Mouse (Mus musculus): ENCODE data around the gene Dqx1. TPM values are rescaled to one million over a fixed set of nuclear protein-coding genes. Genes with fewer than 3 reads are reported as not detected.
A peak's percentile ranks its signal among the peaks of the same experiment; 100 is the strongest.

The Dqx1 gene
- 0.25 and 0.84 TPM in 2 replicates for polyA plus RNA-seq (2011; ENCODE audit: insufficient read length, low read depth, missing spikeins)

GRCm38 (mm10) chr6:83057790-83058189 lies at the start of gene Dqx1:
Gene Dqx1 (plus strand): TSS chr6:83057844.
- Histone ChIP-seq H3K4me1 (ENCODE audit: control insufficient read depth, insufficient read depth, low read length) (peaks cover 5% of the 10 kb centered on the region), H3K4me3 (ENCODE audit: insufficient read depth, low read length) (no peak within 1 kb of the TSS), H3K27ac (ENCODE audit: insufficient read depth, low read length) (no peak within 1 kb of the TSS)
- TF ChIP-seq CTCF (IDR thresholded peaks at IDR 0.05; ENCODE audit: borderline replicate concordance, insufficient read depth, low read length) (no peak), POLR2A (IDR thresholded peaks at IDR 0.05; ENCODE audit: low read depth, low read length) (no peak)

- no peak overlapping the region for H3K27ac ChIP-seq (ENCODE audit: insufficient read depth, low read length)
- H3K4me3 ChIP-seq (ENCODE audit: insufficient read depth, low read length): no peak overlapping the region
- no peak for TF ChIP-seq CTCF (IDR thresholded peaks at IDR 0.05; ENCODE audit: borderline replicate concordance, insufficient read depth, low read length)
These were observed 49.0 kb upstream of the Dqx1 start for GRCm38 (mm10) chr6:83008659-83009058.

GRCm38 (mm10) chr6:83010010-83010409 lies 47.6 kb upstream of the Dqx1 start:
- no peak overlapping the region for H3K4me3 ChIP-seq (ENCODE audit: insufficient read depth, low read length)
- H3K4me1 ChIP-seq (ENCODE audit: control insufficient read depth, insufficient read depth, low read length): peaks cover 9% of the 10 kb centered on the region
- no peak overlapping the region for H3K27ac ChIP-seq (ENCODE audit: insufficient read depth, low read length)
- TF ChIP-seq POLR2A (IDR thresholded peaks at IDR 0.05; ENCODE audit: low read depth, low read length) (no peak), CTCF (IDR thresholded peaks at IDR 0.05; ENCODE audit: borderline replicate concordance, insufficient read depth, low read length) (no peak)

More at GRCm38 (mm10) chr6:83008659-83009058, 49.0 kb upstream of the Dqx1 start:
- H3K4me1 ChIP-seq (ENCODE audit: control insufficient read depth, insufficient read depth, low read length): peaks cover 4% of the 10 kb centered on the region; the same call in 1 of the 2 replicates

DNA sequence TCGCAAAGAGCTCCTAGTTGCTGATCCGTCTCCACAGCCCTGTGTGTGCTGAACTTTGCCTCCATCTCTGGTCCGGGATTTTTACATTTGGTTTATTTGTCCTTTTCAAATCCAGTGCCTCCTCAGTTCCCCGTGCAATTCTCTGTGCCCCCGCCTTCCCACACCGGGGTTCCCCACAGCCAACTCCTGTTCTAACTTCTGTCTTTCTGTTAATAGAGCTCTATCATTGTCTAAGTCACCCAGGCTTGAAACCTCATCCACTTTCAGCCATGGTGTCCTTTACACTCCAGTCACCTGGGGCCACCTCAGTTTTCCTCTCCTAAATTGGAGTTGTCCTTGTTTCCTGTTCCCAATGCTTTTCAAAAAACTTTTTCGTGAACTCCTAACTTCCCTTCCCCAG lies 46.4 kb upstream of the Dqx1 start:
- Histone ChIP-seq H3K27ac (ENCODE audit: insufficient read depth, low read length) (no peak overlapping the region), H3K4me1 (ENCODE audit: control insufficient read depth, insufficient read depth, low read length) (peaks cover 9% of the 10 kb centered on the region), H3K4me3 (ENCODE audit: insufficient read depth, low read length) (no peak overlapping the region)
- TF ChIP-seq CTCF (IDR thresholded peaks at IDR 0.05; ENCODE audit: borderline replicate concordance, insufficient read depth, low read length): no peak
- TF ChIP-seq POLR2A (IDR thresholded peaks at IDR 0.05; ENCODE audit: low read depth, low read length): no peak

DNA sequence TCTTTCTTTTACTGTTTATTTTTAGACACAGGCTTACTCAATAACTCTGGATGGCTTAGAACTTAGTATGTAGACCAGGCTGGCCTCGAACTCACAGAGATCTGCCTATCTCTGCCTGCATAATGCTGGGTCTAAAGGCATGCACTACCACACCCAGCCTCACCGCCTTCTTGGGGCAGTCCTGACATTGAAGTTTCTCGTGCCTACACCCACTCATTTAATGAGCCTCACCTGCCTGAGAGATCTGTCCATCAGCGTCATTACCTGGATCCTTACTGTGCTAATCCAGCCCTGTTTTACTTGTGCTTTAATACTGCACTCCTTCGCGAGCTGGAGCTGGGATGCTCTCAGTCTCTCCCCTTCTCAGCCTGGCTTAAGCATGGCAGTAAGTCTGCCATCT lies 45.9 kb upstream of the Dqx1 start:
- TF ChIP-seq POLR2A (IDR thresholded peaks at IDR 0.05; ENCODE audit: low read depth, low read length) (no peak), CTCF (IDR thresholded peaks at IDR 0.05; ENCODE audit: borderline replicate concordance, insufficient read depth, low read length) (no peak)
- H3K27ac ChIP-seq (ENCODE audit: insufficient read depth, low read length): no peak overlapping the region

DNA sequence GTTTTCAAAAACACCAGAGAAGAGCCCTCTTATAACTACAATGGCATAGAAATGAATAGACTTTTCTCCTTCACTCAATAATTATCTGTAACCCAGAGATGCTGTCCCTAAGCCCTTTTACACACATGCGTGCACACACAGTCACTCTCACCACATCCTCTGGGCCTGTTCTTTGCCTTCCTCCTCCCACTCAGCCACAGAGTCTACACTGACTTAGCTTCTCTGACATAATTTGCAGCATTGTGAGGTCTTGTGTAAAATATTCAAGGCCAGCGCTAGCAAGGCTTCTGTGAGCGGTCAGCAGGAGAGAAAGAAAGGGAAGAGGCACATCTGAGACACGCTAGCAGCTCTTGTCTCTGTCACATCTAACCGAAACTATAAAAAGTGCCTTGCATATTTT lies 44.2 kb upstream of the Dqx1 start:
- TF ChIP-seq CTCF (IDR thresholded peaks at IDR 0.05; ENCODE audit: borderline replicate concordance, insufficient read depth, low read length) (no peak), POLR2A (IDR thresholded peaks at IDR 0.05; ENCODE audit: low read depth, low read length) (no peak)
- no peak overlapping the region for H3K4me3 ChIP-seq (ENCODE audit: insufficient read depth, low read length)
- H3K27ac ChIP-seq (ENCODE audit: insufficient read depth, low read length): peak overlapping the region; percentile 93
- peaks cover 17% of the 10 kb centered on the region for H3K4me1 ChIP-seq (ENCODE audit: control insufficient read depth, insufficient read depth, low read length)

More for the DNA sequence above, 45.9 kb upstream of the Dqx1 start:
- Histone ChIP-seq H3K4me1 (ENCODE audit: control insufficient read depth, insufficient read depth, low read length) (peaks cover 11% of the 10 kb centered on the region), H3K4me3 (ENCODE audit: insufficient read depth, low read length) (no peak overlapping the region)

DNA sequence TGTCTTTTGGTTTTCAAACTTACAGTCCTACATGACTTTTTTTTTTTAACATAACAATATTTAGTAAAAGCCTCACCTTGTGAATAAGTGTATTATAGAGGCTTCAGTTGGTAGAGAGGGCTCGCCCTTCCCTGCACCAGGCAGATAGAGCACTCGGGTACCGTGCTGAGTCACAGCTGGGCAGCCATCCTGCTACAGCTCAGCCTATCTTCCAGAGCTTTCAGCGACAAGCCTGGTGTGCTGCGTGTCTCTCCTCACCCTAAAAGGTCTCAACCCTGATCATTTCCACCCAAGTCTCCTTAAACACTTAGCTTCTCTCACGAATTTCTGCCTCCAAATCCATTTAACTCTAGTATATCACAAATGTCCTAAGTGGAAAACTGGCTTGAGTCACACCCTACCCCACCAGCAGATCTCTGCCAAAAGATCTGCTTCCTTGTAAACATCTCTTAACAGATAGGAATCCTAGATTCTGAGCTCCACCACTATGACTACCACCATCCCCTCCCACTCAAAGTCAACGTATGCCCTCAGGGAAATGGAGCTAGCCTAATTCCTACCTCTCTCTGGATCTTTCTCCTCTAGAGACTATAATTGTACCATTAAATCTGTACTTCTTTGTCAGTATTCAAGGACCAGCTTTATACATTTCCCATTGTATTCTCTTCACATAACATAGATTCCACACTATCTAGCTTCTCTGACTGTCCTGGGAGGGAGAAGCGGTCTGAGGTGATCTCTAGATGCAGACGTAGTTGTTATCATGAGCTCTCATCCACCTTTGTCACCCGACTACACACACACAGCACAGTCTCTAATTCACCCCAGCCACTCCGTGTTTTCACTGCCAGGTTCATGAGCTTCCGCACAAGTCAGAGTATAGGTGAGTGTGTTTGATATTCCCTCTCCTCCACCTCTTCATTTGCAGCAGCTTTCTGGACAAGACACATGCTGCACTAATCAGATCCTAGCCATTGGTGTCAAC lies 42.9 kb upstream of the Dqx1 start:
- Histone ChIP-seq H3K4me1 (ENCODE audit: control insufficient read depth, insufficient read depth, low read length) (peaks cover 17% of the 10 kb centered on the region), H3K27ac (ENCODE audit: insufficient read depth, low read length) (peak overlapping the region; percentile 93), H3K4me3 (ENCODE audit: insufficient read depth, low read length) (no peak overlapping the region)
- no peak for TF ChIP-seq POLR2A (IDR thresholded peaks at IDR 0.05; ENCODE audit: low read depth, low read length)
- no peak for TF ChIP-seq CTCF (IDR thresholded peaks at IDR 0.05; ENCODE audit: borderline replicate concordance, insufficient read depth, low read length)

DNA sequence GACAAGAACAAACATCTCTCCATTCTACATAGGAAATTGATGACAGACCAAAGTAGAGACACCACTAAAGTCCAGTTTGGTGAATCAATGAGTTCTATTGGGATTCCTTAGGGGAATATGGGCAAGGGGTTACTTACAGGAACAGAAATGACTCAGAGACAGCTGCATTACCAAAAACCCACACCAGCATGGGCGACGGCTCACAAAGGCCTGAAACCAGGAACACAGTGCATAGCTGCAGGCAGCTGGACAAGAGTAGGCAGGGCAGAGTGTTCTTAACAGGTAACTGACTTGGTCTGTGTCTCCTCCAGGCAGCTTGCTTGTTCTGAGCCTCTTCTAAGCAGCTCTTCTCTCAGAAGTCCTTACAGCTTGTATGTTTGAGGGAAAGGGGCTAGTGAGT lies 41.9 kb upstream of the Dqx1 start:
- no peak overlapping the region for H3K4me3 ChIP-seq (ENCODE audit: insufficient read depth, low read length)
- TF ChIP-seq CTCF (IDR thresholded peaks at IDR 0.05; ENCODE audit: borderline replicate concordance, insufficient read depth, low read length) (no peak), POLR2A (IDR thresholded peaks at IDR 0.05; ENCODE audit: low read depth, low read length) (no peak)
- peak overlapping the region; percentile 99 for H3K27ac ChIP-seq (ENCODE audit: insufficient read depth, low read length)
- H3K4me1 ChIP-seq (ENCODE audit: control insufficient read depth, insufficient read depth, low read length): peaks cover 17% of the 10 kb centered on the region

DNA sequence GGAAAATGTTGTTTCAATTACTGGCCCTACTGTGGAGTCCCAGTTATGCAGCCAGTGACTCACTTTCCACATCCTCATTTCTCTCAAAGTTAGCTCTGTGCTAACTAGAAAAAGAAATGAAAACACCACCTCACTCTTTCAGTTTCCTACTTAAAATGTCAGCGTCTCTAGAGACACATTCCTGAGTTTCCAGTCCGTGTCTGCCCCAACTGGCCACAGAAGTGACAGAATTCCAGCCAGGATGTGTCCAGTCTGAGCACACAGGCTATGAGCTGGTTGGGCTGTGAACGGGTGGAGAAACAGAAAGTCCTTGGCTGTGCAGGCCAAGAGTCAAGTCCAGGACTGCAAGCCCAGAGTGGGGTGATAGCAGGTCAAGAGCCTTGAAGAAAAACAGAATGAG lies 40.5 kb upstream of the Dqx1 start:
- peak; percentile 30 for TF ChIP-seq POLR2A (IDR thresholded peaks at IDR 0.05; ENCODE audit: low read depth, low read length)
- no peak for TF ChIP-seq CTCF (IDR thresholded peaks at IDR 0.05; ENCODE audit: borderline replicate concordance, insufficient read depth, low read length)
- Histone ChIP-seq H3K4me1 (ENCODE audit: control insufficient read depth, insufficient read depth, low read length) (peaks cover 20% of the 10 kb centered on the region), H3K27ac (ENCODE audit: insufficient read depth, low read length) (peak overlapping the region; percentile 96), H3K4me3 (ENCODE audit: insufficient read depth, low read length) (no peak overlapping the region)

GRCm38 (mm10) chr6:83019044-83019443 lies 38.6 kb upstream of the Dqx1 start:
- H3K27ac ChIP-seq (ENCODE audit: insufficient read depth, low read length): no peak overlapping the region
- TF ChIP-seq CTCF (IDR thresholded peaks at IDR 0.05; ENCODE audit: borderline replicate concordance, insufficient read depth, low read length) (no peak), POLR2A (IDR thresholded peaks at IDR 0.05; ENCODE audit: low read depth, low read length) (no peak)
- peaks cover 26% of the 10 kb centered on the region for H3K4me1 ChIP-seq (ENCODE audit: control insufficient read depth, insufficient read depth, low read length)
- no peak overlapping the region for H3K4me3 ChIP-seq (ENCODE audit: insufficient read depth, low read length)
